Mouse (Mus musculus) lung, postnatal 0 days (tissue): Measurements from ENCODE around the gene Rfng.

Experiments
- CTCF ChIP-seq: IDR thresholded peaks from 2 replicates; pipeline ENCODE4 v1.5.1; 2016; ENCODE audit warnings: antibody characterized with exemption, mild to moderate bottlenecking
- EP300 ChIP-seq: IDR thresholded peaks from 2 replicates; pipeline ENCODE4 v1.6.1; 2016; ENCODE audit warnings: antibody characterized with exemption, mild to moderate bottlenecking, control low read depth

DNA sequence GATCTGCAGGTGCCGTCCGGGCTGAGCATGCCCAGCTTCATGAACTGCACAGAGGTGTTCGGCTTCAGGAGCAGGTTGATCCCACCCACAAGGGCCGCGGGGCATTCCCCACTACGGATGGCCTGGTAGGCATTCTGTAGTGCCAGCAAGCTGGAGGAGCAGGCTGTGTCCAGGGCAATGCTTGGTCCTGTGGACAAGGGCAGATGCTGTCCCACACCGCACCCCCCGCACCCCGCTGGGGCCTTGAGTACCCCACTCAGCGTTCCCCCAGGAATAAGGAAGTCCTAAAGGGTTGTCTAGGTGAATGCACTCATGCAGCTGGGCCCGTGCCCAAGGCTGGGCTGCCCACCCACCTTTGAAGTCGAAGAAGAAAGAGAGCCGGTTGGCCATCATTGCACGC, 36.5 kb upstream of the Rfng start:
- TF ChIP-seq CTCF, result no peak
- no peak for TF ChIP-seq EP300
